Comparison of ENCODE assay signal across 29 mouse cellular contexts in the genomic region with DNA sequence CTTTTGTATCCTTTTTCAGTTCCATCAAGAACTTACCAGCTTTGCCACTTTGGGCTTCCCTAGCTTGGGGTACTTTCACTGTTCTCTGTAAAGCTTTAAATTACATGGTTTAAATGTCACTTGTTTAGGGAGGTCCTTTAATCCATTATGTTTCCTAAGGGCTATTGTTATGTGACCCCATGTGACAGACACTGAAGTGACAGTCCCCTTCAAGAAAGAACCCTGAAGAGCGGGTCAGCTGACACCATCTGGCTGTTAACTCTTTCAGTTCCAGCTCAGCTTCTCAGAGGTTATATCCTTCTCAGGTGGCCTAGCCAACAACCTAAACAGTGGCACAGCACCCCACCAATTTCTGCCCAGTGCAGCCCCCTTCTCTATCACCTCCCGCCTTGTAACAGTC. TPM values are rescaled to one million over a fixed set of nuclear protein-coding genes. Genes with fewer than 3 reads are reported as not detected.
DNase-seq lines count a peak whose midpoint lies in the region; ATAC-seq lines count a peak whose summit lies in the region.
"Had no signal": no experiment of that assay in that cellular context is flagged by ENCODE, and none has a peak within 500 bp of the region (broad histone marks: within the 10 kb centered on the region; RNA-seq: fewer than 3 reads in every experiment).

No protein-coding gene starts in this region.

- WGBS in forebrain, embryonic 12.5 days: 20% methylated on average over 2 of the region's 2 CpGs
- 13% methylated on average over 2 of the region's 2 CpGs for WGBS in forebrain, embryonic 16.5 days
- 15% methylated on average over 2 of the region's 2 CpGs for whole genome bisulfite sequencing in midbrain, embryonic 11.5 days
- 21% methylated on average over 2 of the region's 2 CpGs for WGBS in midbrain, embryonic 16.5 days
- 15% methylated on average over 2 of the region's 2 CpGs for WGBS in midbrain, embryonic 14.5 days
- 15% methylated on average over 2 of the region's 2 CpGs for WGBS in heart, embryonic 11.5 days (ENCODE audit: insufficient replicate concordance)

- H3K9me3 ChIP-seq in forebrain, embryonic 12.5 days: no peaks in the 10 kb centered on the region
- H3K9me3 ChIP-seq in forebrain, embryonic 16.5 days (ENCODE audit: control insufficient read depth, low read length): no peaks in the 10 kb centered on the region
- H3K9me3 ChIP-seq in midbrain, embryonic 11.5 days (ENCODE audit: control insufficient read depth, low read length): no peaks in the 10 kb centered on the region
- H3K9me3 ChIP-seq in midbrain, embryonic 16.5 days (replicated peaks; ENCODE audit: control insufficient read depth, low read length, poor library complexity, severe bottlenecking): no peaks in the 10 kb centered on the region
- H3K9me3 ChIP-seq in midbrain, embryonic 14.5 days (ENCODE audit: control insufficient read depth, low read length): no peaks in the 10 kb centered on the region
- H3K9me3 ChIP-seq in heart, embryonic 11.5 days (replicated peaks; ENCODE audit: control insufficient read depth, low read length): no peaks in the 10 kb centered on the region
- H3K9me3 ChIP-seq: embryonic facial prominence, embryonic 13.5 days; forebrain, embryonic 15.5 days; heart, embryonic 13.5 days; neural tube, embryonic 13.5 days had no signal

- no peak overlapping the region for H3K4me3 ChIP-seq in forebrain, embryonic 12.5 days (replicated peaks)
- H3K4me3 ChIP-seq in forebrain, embryonic 16.5 days (replicated peaks; ENCODE audit: low read length): no peak overlapping the region
- H3K4me3 ChIP-seq in midbrain, embryonic 11.5 days (ENCODE audit: low read depth, low read length): no peak overlapping the region
- H3K4me3 ChIP-seq in midbrain, embryonic 16.5 days (ENCODE audit: low read depth, low read length): no peak overlapping the region
- no peak overlapping the region for H3K4me3 ChIP-seq in midbrain, embryonic 14.5 days (replicated peaks; ENCODE audit: low read depth, low read length)
- H3K4me3 ChIP-seq in heart, embryonic 11.5 days (ENCODE audit: low read depth, low read length): no peak overlapping the region
- H3K4me3 ChIP-seq: embryonic facial prominence, embryonic 13.5 days; erythroblast, embryonic 14.5 days; forebrain, embryonic 15.5 days; heart, adult 2 months; heart, embryonic 13.5 days; myocyte; neural tube, embryonic 13.5 days had no signal

- ATAC-seq in forebrain, embryonic 12.5 days (ENCODE audit: low FRiP score): 0 out of 2 replicates have a peak, but pooled peaks have one; percentile 55
- ATAC-seq in forebrain, embryonic 16.5 days: no peak
- ATAC-seq in midbrain, embryonic 11.5 days (ENCODE audit: low FRiP score): peak; percentile 70
- no peak for ATAC-seq in midbrain, embryonic 16.5 days
- ATAC-seq in midbrain, embryonic 14.5 days (ENCODE audit: low FRiP score, low TSS enrichment): no peak
- no peak for ATAC-seq in heart, embryonic 11.5 days (replicated peaks; ENCODE audit: insufficient number of reproducible peaks, low FRiP score, low TSS enrichment)
- ATAC-seq: CD4-positive, CD25-positive, alpha-beta regulatory T cell, adult 4 months; forebrain, embryonic 15.5 days; intestine, embryonic 16.5 days had no signal

- peaks cover 11% of the 10 kb centered on the region for H3K4me1 ChIP-seq in forebrain, embryonic 12.5 days
- H3K4me1 ChIP-seq in forebrain, embryonic 16.5 days (replicated peaks; ENCODE audit: control insufficient read depth, insufficient read depth, low read length): no peaks in the 10 kb centered on the region; the same call in none of the 2 replicates
- peaks cover 11% of the 10 kb centered on the region for H3K4me1 ChIP-seq in midbrain, embryonic 11.5 days (ENCODE audit: control insufficient read depth, insufficient read depth, low read length)
- no peaks in the 10 kb centered on the region for H3K4me1 ChIP-seq in midbrain, embryonic 16.5 days (ENCODE audit: control insufficient read depth, insufficient read depth, low read length)
- peaks cover 6% of the 10 kb centered on the region; the same call in 1 of the 2 replicates for H3K4me1 ChIP-seq in midbrain, embryonic 14.5 days (ENCODE audit: control insufficient read depth, insufficient read depth, low read length)
- H3K4me1 ChIP-seq in heart, embryonic 11.5 days (ENCODE audit: control insufficient read depth, insufficient read depth, low read length): no peaks in the 10 kb centered on the region
- H3K4me1 ChIP-seq: embryonic facial prominence, embryonic 13.5 days; heart, embryonic 13.5 days had no signal

- no peak overlapping the region for H3K4me2 ChIP-seq in forebrain, embryonic 12.5 days
- no peak overlapping the region for H3K4me2 ChIP-seq in forebrain, embryonic 16.5 days (ENCODE audit: low read length)
- no peak overlapping the region for H3K4me2 ChIP-seq in midbrain, embryonic 11.5 days
- H3K4me2 ChIP-seq in midbrain, embryonic 16.5 days (ENCODE audit: low read length): no peak overlapping the region
- H3K4me2 ChIP-seq in midbrain, embryonic 14.5 days (ENCODE audit: low read length): no peak overlapping the region
- H3K4me2 ChIP-seq in heart, embryonic 11.5 days: no peak overlapping the region
- H3K4me2 ChIP-seq: embryonic facial prominence, embryonic 13.5 days; forebrain, embryonic 15.5 days; heart, embryonic 13.5 days; neural tube, embryonic 13.5 days had no signal

- no peak overlapping the region for H3K9ac ChIP-seq in forebrain, embryonic 12.5 days
- H3K9ac ChIP-seq in forebrain, embryonic 16.5 days (replicated peaks; ENCODE audit: low read depth, low read length): no peak overlapping the region
- no peak overlapping the region for H3K9ac ChIP-seq in midbrain, embryonic 11.5 days (ENCODE audit: low read length)
- no peak overlapping the region for H3K9ac ChIP-seq in midbrain, embryonic 16.5 days (ENCODE audit: low read depth, low read length)
- no peak overlapping the region for H3K9ac ChIP-seq in midbrain, embryonic 14.5 days (replicated peaks; ENCODE audit: low read length)
- H3K9ac ChIP-seq in heart, embryonic 11.5 days (ENCODE audit: low read depth, low read length): no peak overlapping the region
- H3K9ac ChIP-seq: embryonic facial prominence, embryonic 13.5 days; forebrain, embryonic 15.5 days; heart, embryonic 13.5 days; liver, embryonic 14.5 days; neural tube, embryonic 13.5 days had no signal

- H3K36me3 ChIP-seq in forebrain, embryonic 12.5 days (replicated peaks): no peaks in the 10 kb centered on the region
- no peaks in the 10 kb centered on the region for H3K36me3 ChIP-seq in forebrain, embryonic 16.5 days (ENCODE audit: control insufficient read depth, insufficient read depth)
- H3K36me3 ChIP-seq in midbrain, embryonic 11.5 days (ENCODE audit: control insufficient read depth, insufficient read depth, low read length): no peaks in the 10 kb centered on the region
- no peaks in the 10 kb centered on the region for H3K36me3 ChIP-seq in midbrain, embryonic 16.5 days (ENCODE audit: control insufficient read depth, insufficient read depth, low read length)
- H3K36me3 ChIP-seq in midbrain, embryonic 14.5 days (ENCODE audit: control insufficient read depth, insufficient read depth, low read length): no peaks in the 10 kb centered on the region
- no peaks in the 10 kb centered on the region for H3K36me3 ChIP-seq in heart, embryonic 11.5 days (ENCODE audit: control insufficient read depth, insufficient read depth, low read length)
- H3K36me3 ChIP-seq: embryonic facial prominence, embryonic 13.5 days; forebrain, embryonic 15.5 days; heart, embryonic 13.5 days; neural tube, embryonic 13.5 days had no signal

- H3K27ac ChIP-seq in forebrain, embryonic 12.5 days: peak overlapping the region; percentile 21; the same call in 1 of the 2 replicates
- no peak overlapping the region for H3K27ac ChIP-seq in forebrain, embryonic 16.5 days (ENCODE audit: low read length)
- no peak overlapping the region for H3K27ac ChIP-seq in midbrain, embryonic 11.5 days (ENCODE audit: low read depth, low read length)
- no peak overlapping the region for H3K27ac ChIP-seq in midbrain, embryonic 16.5 days (ENCODE audit: low read length)
- H3K27ac ChIP-seq in midbrain, embryonic 14.5 days (replicated peaks; ENCODE audit: low read depth, low read length): no peak overlapping the region
- no peak overlapping the region for H3K27ac ChIP-seq in heart, embryonic 11.5 days (ENCODE audit: low read depth, low read length)
- H3K27ac ChIP-seq: embryonic facial prominence, embryonic 13.5 days; forebrain, embryonic 15.5 days; heart, adult 2 months; heart, embryonic 13.5 days; liver, embryonic 14.5 days; macrophage; neural tube, embryonic 13.5 days had no signal

- peak; percentile 89 for DNase-seq in midbrain, embryonic 11.5 days (ENCODE audit: low spot score, missing footprints)
- DNase-seq in embryo, embryonic 11 days: peak; percentile 41
- DNase-seq in midbrain, embryonic 14.5 days: peak; percentile 29
- DNase-seq in kidney, postnatal 10 days: no peak
- DNase-seq: adrenal gland, postnatal 14 days; cerebellum, adult 11-12 months; cerebellum, adult 9-11 months; heart, adult 2 months; heart, postnatal 10 days; kidney, postnatal 25 days; liver; lung, adult 2 months; lung, postnatal 10 days; spleen, adult 18-20 months; thymus, postnatal 4 days had no signal

- H3K27me3 ChIP-seq in forebrain, embryonic 12.5 days: no peaks in the 10 kb centered on the region; the same call in 1 of the 2 replicates
- H3K27me3 ChIP-seq in forebrain, embryonic 16.5 days (replicated peaks; ENCODE audit: control insufficient read depth, insufficient read depth, low read length): no peaks in the 10 kb centered on the region
- H3K27me3 ChIP-seq in midbrain, embryonic 11.5 days (ENCODE audit: control insufficient read depth, insufficient read depth, low read length): no peaks in the 10 kb centered on the region
- no peaks in the 10 kb centered on the region for H3K27me3 ChIP-seq in midbrain, embryonic 16.5 days (ENCODE audit: control insufficient read depth, insufficient read depth, low read depth, low read length)
- H3K27me3 ChIP-seq in midbrain, embryonic 14.5 days (ENCODE audit: control insufficient read depth, insufficient read depth, low read length): no peaks in the 10 kb centered on the region
- no peaks in the 10 kb centered on the region for H3K27me3 ChIP-seq in heart, embryonic 11.5 days (ENCODE audit: control insufficient read depth, insufficient read depth, low read length)
- H3K27me3 ChIP-seq: embryonic facial prominence, embryonic 13.5 days; forebrain, embryonic 15.5 days; heart, embryonic 13.5 days; neural tube, embryonic 13.5 days had no signal

RNA-seq across cellular contexts. Expression of a gene that starts 22.9 kb away (rescaled TPM):
- 12.0 and 13.3 TPM in 2 replicates for polyA plus RNA-seq in forebrain, embryonic 12.5 days (2016; fragmentation: Nextera tagmentation; extraction: Ambion mirVana)
- polyA plus RNA-seq in forebrain, embryonic 16.5 days (2015; fragmentation: Nextera tagmentation; extraction: Ambion mirVana): 8.8 and 9.1 TPM in 2 replicates
- polyA plus RNA-seq in midbrain, embryonic 11.5 days (2014; fragmentation: Nextera tagmentation; extraction: Ambion mirVana): 8.7 and 10.1 TPM in 2 replicates
- 4.2 and 5.1 TPM in 2 replicates for polyA plus RNA-seq in midbrain, embryonic 16.5 days (2015; fragmentation: Nextera tagmentation; extraction: Ambion mirVana)
- polyA plus RNA-seq in midbrain, embryonic 14.5 days (2014; fragmentation: Nextera tagmentation; extraction: Ambion mirVana): 7.7 and 9.2 TPM in 2 replicates
- 0.86 and 1.2 TPM in 2 replicates for polyA plus RNA-seq in heart, embryonic 11.5 days (2014; fragmentation: Nextera tagmentation; extraction: Ambion mirVana)
- polyA plus RNA-seq: CD4-positive, CD25-positive, alpha-beta regulatory T cell, adult 4 months; erythroblast, embryonic 14.5 days; myocyte had no signal

RNA-seq across cellular contexts. Expression of a gene that starts 32.8 kb away (rescaled TPM):
- polyA plus RNA-seq in forebrain, embryonic 12.5 days (2016; fragmentation: Nextera tagmentation; extraction: Ambion mirVana): 0.96 and 1.6 TPM in 2 replicates
- polyA plus RNA-seq in forebrain, embryonic 16.5 days (2015; fragmentation: Nextera tagmentation; extraction: Ambion mirVana): 0.48 and 0.52 TPM in 2 replicates
- polyA plus RNA-seq in midbrain, embryonic 11.5 days (2014; fragmentation: Nextera tagmentation; extraction: Ambion mirVana): 0.51 and 0.81 TPM in 2 replicates
- 0.59 and 0.82 TPM in 2 replicates for polyA plus RNA-seq in midbrain, embryonic 16.5 days (2015; fragmentation: Nextera tagmentation; extraction: Ambion mirVana)
- 1.1 and 1.2 TPM in 2 replicates for polyA plus RNA-seq in midbrain, embryonic 14.5 days (2014; fragmentation: Nextera tagmentation; extraction: Ambion mirVana)
- 0.84 and 1.1 TPM in 2 replicates for polyA plus RNA-seq in heart, embryonic 11.5 days (2014; fragmentation: Nextera tagmentation; extraction: Ambion mirVana)
- polyA plus RNA-seq: erythroblast, embryonic 14.5 days; macrophage had no signal

RNA-seq across cellular contexts. Expression of a gene that starts 46.8 kb away (rescaled TPM):
- polyA plus RNA-seq in forebrain, embryonic 12.5 days (2016; fragmentation: Nextera tagmentation; extraction: Ambion mirVana): 17.7 and 20.5 TPM in 2 replicates
- polyA plus RNA-seq in forebrain, embryonic 16.5 days (2015; fragmentation: Nextera tagmentation; extraction: Ambion mirVana): 8.4 and 10.2 TPM in 2 replicates
- 13.9 and 18.2 TPM in 2 replicates for polyA plus RNA-seq in midbrain, embryonic 11.5 days (2014; fragmentation: Nextera tagmentation; extraction: Ambion mirVana)
- polyA plus RNA-seq in midbrain, embryonic 16.5 days (2015; fragmentation: Nextera tagmentation; extraction: Ambion mirVana): 7.2 and 7.6 TPM in 2 replicates
- 3.8 and 5.9 TPM in 2 replicates for polyA plus RNA-seq in midbrain, embryonic 14.5 days (2014; fragmentation: Nextera tagmentation; extraction: Ambion mirVana)
- polyA plus RNA-seq in heart, embryonic 11.5 days (2014; fragmentation: Nextera tagmentation; extraction: Ambion mirVana): 10.9 and 12.0 TPM in 2 replicates
- polyA plus RNA-seq: erythroblast, embryonic 14.5 days had no signal

RNA-seq across cellular contexts. Expression of a gene that starts 46.8 kb away (rescaled TPM):
- polyA plus RNA-seq in forebrain, embryonic 12.5 days (2016; fragmentation: Nextera tagmentation; extraction: Ambion mirVana): 32.0 and 34.1 TPM in 2 replicates
- 32.6 and 36.7 TPM in 2 replicates for polyA plus RNA-seq in forebrain, embryonic 16.5 days (2015; fragmentation: Nextera tagmentation; extraction: Ambion mirVana)
- polyA plus RNA-seq in midbrain, embryonic 11.5 days (2014; fragmentation: Nextera tagmentation; extraction: Ambion mirVana): 33.7 and 34.1 TPM in 2 replicates
- polyA plus RNA-seq in midbrain, embryonic 16.5 days (2015; fragmentation: Nextera tagmentation; extraction: Ambion mirVana): 32.5 and 34.5 TPM in 2 replicates
- polyA plus RNA-seq in midbrain, embryonic 14.5 days (2014; fragmentation: Nextera tagmentation; extraction: Ambion mirVana): 22.6 and 30.4 TPM in 2 replicates
- 21.5 and 25.1 TPM in 2 replicates for polyA plus RNA-seq in heart, embryonic 11.5 days (2014; fragmentation: Nextera tagmentation; extraction: Ambion mirVana)

Comparison
In these comparisons a context has a peak if more than half of its experiments do, and no peak if none do; other contexts are left out.
1. ATAC-seq: peak in forebrain, embryonic 12.5 days (single experiment) and midbrain, embryonic 11.5 days (single experiment); none in forebrain, embryonic 16.5 days (single experiment), midbrain, embryonic 16.5 days (single experiment), midbrain, embryonic 14.5 days (single experiment) and heart, embryonic 11.5 days (single experiment).